Mouse (Mus musculus): ENCODE measurements around the gene Pacs2.

Pacs2 gene

DNA sequence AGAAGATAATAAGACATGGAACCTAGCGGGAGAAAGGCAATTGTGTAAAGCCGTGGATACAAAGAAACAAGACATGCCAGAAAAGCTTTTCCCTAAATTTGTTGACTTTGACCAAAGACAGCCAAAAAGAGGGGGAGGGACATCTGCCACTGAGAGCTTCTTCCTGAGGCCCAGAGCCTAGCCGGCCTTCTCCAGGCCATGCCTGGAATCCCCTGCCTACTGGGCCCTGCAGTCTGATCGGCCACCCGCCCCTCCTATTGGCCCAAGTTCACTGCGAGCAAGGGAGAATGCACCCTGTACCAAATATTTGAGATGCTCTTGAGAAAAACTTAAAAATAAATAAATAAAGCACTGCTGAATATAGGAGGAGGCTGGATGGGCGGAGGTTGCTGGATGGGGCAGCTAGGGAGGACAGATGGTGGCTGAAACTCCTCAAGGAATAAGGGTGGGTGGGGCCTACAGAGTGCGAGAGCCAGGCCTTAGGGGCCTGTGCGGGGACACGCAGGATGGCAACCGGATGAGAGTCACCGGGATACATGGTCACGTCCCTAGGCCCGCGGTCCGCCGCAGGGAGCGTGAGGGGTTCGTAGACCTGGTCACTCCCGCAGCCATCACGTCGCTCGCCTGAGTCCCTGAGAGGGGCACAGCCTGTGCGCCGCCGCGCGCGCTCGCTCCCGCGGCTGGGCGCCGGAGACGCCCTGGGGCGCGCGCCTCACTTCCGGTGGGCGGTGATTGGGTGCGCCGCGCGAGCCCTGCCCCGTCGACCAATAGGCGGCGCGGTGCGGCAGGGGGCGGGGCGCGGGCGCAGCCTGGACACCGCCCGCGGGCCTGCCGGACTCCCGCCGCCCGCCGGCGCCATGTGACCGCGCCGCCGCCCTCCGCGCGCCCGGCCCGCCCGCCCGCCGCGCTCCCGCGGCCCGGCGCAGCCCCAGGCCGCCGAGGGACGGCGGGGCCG is at the start of gene Pacs2:
Gene Pacs2, plus strand, starts transcription at position 905 of the 955 bp plus-strand sequence.
- DNase-seq = peak; percentile 95 to 97

DNA sequence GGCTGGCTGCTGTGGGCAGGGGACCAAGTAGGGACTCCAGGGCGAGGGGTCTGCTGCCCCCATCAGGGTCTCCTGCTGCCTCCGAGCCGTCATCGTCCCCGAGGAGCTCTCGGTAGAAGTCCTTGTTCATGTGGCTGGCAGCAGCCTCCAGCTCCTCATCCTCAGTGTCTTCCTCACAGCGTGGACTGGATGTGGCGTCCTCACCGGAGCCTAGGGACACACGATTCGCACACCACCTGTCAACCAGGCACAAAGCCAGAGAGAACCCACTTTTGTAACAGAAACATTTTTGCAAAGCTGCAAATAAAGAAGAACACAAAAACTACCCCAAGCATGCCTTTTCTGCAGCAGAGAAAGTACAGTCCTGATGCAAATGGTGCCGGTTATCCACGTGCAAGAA is 48.5 kb upstream of the Pacs2 start:
- DNase-seq = no peak

DNA sequence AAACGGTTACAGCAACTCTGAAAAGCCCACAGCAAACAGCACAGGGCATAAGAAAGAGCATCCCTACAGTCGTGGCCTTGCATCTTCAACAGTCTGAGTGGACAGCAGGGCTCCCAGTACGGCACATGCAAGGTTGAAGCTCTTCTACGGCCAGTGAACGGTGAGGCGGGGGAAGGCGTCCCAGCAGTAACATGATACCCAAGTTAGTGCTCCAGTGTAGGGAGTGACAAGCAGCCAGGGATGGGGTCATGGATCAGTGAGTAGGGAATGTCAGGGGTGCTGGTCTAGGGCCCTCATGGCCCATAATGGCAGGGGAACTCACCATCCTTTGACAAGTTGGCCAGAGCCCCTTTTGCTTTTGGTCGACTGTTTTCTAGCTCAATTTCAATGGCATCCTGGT is 45.4 kb upstream of the Pacs2 start:
- DNase-seq = no peak

DNA sequence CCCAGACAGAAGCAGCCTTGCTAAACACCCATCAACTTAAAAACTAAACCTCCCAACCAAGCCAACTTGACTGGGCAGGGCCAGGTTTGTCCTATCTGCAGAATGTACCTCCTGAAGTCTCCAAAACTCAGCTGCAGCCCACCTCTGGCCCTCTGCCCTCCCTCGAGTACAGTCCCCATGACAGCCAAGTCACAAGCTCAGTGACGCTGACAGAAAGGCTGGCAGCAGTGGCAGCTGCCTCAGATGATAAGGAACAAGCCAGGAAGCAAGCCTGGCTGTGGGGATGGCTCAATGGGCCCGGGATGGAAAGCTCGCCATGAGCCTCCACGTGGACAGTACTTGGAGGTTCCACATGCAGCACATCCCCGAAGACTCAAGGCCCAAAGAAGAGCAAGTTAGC is 44.7 kb upstream of the Pacs2 start:
- DNase-seq = no peak

DNA sequence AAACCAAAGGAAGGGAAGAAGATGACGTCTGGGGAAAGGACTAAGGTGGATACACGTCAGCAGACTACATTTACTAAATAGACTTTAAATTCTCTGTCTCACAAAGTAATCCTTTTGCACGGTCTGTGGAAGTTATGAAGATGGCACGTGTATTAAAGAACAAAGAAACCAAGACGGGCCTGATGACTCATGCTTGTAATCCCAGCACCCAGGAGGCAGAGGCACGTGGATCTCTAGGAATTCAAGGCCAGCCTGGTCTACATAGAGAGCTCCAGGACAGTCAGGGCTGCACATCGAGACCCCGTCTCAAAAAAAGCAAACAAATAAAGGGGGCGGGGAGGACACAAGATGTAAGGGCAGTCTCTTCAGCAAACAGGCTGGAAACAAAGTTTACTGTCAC is 39.6 kb upstream of the Pacs2 start:
- no peak for DNase-seq

DNA sequence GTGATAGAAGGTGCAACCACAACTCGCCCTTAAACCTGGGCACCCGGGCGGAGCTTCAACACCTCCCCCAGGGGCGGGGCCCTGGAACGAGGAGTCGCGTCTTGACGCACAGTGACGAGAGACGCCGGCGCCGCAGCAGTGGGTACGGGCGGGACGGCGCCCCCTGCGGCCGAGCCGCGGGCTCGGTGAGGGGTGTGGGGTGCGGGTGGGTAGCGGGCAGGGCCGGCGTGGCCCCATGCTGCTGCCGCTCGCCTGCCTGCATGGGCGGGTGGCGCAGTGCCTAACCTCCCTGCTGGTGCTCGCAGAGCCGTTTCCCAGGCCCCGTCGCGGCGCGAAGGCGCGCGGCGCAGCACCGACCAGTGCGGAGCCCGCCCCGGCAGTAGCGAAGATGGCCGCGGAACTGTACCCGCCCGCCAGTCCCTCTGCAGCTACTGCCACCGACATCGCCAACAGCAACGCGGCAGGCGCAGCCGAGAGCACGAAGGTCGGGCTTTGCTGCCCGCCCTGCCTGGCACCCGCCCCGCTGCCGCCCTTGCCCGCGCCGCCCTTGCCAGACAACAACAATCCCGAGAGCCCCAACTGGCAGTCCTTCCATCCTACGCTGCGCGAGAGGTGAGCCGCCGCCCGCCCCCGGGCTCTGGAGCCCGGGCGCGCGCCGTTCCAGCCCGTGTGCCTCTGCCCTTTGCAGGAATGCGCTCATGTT is 37.8 kb upstream of the Pacs2 start, which contains the start of gene Btbd6:
Gene Btbd6, plus strand, starts transcription at position 112 of the 703 bp plus-strand sequence.
- peak; percentile 93 to 95 for DNase-seq

DNA sequence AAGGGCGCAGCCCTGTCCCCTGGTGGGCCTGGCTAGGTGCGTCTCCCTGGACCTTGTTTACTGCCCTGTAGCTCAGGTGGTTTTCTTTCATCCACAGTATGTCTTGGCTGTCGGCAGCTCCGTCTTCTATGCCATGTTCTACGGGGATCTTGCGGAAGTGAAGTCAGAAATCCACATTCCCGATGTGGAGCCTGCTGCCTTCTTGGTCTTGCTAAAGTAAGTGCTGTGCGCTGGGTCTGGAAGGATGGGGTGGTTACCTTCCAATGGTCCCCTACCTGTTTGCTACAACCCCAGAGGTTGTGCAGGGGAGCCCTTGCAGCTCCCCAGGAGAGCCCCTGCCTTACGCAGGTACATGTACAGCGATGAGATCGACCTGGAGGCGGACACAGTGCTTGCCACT is 37.2 kb upstream of the Pacs2 start:
- DNase-seq = peak in 1 of 2 experiments; percentile 28

DNA sequence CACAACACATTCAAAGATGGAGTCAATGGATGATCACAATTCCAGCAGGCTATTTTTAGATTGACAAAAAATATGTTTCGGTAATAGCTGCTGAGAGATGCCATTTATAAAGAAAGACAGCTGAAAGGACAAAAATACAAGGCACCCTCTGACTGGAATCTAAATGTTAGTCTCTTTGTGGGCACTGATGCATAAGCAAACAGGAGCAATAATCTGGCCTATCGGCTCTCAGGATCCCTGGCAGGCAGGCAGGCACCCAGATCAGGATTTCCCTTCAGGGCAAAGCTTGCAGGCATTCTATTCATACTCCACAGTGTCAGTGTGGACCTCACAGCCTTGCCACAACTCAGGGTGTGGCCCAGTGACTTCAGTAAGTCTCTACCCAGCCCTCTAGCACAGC is 32.3 kb upstream of the Pacs2 start:
- DNase-seq = no peak

DNA sequence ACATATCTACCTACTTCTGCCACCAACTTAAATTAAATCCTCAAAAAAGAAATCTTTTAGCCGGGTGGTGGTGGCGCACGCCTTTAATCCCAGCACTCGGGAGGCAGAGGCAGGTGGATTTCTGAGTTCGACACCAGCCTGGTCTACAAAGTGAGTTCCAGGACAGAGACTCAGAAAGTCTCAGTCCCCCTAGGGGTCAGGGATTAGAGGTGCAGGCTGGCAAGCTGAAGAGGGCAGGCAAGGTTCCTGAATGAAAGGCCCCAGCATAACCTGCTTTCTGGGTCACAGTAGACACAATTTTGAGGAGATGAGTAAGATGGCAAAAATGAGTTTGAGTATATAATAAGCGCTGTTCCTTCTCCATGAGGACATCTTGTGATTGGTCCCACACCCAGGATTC is 29.0 kb upstream of the Pacs2 start:
- DNase-seq = no peak

DNA sequence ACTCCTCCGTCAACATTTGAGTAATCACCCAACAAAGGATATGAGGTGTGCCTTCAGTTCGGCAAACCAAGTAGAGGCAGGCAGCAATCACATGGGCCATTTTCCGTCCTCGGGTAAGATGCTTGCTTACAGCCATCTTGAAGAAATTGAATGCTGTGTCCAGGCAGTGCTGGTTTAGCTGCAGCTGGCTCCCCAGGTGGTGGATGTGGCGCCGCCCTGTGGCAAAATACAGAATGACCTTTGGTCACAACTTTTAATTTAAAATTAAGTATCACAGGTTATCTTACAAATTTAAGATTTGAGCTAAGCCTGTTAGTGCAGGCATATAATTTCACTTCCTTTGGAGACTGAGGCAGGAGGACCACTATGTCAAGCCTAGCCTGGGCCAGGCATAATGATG is 26.4 kb upstream of the Pacs2 start:
- DNase-seq = peak in 1 of 2 experiments; percentile 58

DNA sequence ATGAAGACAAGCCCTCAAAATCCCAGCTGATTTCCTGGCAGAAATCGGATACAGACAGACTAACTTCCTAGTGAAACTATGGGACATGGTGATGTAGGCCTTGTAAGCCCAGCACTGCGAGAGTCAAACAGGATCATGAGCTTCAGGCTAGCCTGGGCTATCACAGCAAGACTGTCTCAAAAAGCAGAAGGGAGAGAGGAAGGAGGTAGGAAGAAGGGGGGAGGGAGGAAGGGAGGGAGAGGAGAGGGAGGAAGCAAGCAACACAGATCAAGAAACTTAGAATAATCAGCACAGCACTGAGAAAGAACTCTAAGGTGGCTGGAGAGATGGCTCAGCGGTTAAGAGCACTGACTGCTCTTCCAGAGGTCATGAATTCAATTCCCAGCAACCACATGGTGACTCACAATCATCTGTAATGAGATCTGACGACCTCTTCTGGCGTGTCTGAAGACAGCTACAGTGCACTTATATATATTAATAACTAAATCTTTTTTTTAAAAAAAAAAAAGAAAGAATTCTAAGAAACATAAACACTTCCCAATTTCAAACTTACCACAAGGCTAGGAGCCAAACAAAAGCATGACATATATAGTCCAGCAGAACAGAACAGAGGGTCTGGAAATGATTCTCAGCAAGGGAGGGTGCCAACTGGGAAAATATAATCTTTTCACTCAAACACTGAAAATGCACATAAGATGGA is 23.5 kb upstream of the Pacs2 start:
- DNase-seq = no peak

DNA sequence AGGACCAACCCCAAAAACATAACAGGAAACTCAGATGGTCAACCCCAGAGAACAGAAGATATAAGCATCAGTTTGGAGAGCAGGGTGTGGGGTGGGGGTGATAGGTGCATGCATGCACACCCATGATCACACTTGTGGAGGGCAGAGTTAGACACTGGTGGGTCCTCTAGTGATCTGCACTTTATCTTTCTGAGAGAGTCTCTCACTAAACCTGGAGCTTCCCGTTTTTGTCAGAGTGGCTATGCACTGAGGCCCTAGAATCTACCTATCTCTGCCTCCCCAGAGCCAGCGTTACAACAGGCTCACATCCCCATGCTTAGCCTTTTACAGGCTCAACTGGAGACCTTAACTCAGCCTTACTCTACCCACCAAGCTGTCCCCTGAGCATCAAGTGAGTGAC is 22.9 kb upstream of the Pacs2 start:
- DNase-seq = no peak

DNA sequence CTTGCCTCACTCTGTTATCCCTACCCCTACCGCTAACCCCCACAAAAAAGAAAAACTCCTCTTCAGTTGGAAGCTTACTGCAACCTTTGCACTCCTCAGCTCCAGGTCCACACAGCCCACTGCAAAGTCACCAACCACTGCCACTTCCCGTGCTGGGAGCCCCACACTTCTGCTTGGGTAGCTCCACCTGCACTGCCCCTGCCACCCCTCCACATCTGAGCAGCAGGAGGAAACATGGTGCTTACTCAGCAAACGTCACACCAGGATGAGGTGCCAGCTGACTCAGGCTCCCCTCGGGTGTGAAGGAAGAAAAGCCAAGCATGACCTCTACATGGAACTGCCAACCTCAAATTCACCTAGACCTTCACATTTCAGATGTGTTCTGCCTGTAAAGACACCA is 20.2 kb upstream of the Pacs2 start:
- DNase-seq = no peak

DNA sequence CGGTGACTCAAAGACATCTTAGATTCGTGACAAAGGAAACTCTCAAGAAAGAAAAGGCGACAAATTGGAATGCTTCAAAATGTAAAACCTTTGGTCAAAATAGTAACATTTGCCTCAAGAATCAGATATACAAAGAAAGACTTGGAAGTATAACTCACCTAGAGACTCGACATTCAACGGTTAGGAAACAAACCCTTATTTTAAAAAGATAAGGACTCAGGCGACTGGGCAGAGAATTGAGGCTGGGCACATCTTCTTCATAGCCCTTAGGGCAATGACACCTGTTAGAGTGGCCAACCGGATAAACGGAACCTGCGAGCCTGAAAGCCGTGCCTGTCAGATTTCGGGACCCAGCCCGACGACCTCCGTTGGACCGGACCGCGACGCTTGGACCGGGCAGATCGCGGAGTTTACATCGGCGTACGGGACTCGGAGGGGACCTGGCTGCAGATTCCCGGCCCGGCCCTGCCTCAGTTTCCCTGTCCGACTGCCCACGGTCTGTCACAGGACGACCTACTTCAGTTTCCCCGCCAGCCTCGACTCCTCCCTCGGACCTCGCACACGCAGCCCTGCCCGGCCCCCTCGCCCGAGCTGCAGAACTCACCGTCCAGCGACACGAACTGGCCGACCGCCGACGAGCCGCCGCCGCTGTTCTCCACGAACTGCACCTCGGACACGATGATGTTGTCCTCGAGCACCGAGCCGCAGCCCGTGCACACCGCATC is 14.6 kb upstream of the Pacs2 start:
- no peak for DNase-seq

DNA sequence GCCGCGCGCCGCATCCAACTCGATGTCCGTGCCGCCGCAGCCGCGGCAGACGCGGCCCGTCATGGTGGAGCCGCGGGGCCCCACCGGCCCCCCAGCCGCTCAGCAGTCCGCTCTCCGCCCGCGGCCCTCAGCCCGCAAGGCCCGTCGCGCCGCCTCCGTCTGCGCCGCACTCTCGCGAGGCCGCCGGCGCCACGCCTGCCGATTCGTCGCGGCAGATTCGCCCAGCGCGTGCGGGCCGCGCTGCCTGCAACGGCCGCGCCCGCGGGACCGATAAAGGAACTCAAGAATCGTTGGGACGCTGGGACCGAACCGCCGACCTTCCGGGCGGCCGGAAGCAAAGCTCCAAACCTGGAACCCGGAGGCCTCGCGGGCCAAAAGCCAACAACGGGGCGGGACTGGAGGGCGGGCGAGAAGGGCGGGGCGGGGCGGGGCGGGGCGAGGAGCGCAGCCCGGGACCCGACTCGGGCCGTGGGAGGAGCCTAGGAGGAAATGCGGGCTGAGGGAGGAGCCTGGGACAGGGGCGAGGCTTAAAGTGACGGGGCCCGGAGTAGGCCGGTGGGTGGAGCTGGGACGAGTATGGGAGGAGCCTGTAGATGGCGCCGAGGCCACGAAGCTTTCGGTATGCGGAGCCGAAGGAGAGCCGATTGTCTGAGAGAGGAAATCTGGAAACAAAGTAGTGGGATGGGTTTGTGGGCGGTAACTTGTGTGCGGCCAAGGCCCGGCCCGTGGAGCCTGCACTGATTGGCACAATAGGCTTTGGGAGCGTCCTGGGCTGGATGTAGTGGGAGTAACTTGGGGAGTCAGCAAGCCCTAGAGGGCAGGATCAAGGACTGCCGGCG is 13.8 kb upstream of the Pacs2 start, which contains the start of gene Brf1:
Gene Brf1, minus strand, starts transcription at position 411 of the 839 bp plus-strand sequence.
- DNase-seq = peak; percentile 96 to 97

DNA sequence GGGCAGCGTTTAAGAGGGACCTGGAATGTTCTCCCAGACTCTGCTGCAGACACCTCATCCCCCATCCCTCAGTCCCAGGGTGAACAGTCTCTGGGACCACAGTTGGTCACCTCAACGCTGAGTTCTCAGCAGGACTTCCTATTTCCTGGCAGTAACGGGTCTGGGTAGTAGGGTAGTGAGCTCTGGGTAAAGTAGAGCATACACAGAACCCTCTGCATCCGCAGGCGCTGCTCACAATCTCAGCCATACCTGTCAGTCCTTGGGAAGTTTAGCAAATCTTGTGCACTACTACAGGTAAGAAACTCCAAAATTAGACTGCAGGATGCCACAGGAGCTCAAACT is 13.2 kb upstream of the Pacs2 start:
- no peak for DNase-seq

DNA sequence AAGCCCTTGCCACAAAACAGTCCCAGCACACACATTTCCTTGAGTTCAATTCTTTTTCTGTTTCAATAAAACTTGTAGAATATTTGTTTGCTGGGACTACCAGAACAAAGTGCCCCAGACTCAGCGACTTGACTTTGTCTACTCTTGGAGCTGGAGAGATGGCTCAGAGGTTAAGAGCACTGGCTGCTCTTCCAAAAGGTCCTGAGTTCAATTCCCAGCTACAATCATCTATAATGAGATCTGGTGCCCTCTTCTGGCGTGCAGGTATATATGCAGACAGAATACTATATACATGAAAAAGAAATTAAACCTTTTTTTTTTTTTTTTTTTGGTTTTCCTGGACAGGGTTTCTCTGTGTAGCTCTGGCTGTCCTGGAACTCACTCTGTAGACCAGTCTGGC is 11.6 kb upstream of the Pacs2 start:
- DNase-seq = peak in 1 of 2 experiments; percentile 42

DNA sequence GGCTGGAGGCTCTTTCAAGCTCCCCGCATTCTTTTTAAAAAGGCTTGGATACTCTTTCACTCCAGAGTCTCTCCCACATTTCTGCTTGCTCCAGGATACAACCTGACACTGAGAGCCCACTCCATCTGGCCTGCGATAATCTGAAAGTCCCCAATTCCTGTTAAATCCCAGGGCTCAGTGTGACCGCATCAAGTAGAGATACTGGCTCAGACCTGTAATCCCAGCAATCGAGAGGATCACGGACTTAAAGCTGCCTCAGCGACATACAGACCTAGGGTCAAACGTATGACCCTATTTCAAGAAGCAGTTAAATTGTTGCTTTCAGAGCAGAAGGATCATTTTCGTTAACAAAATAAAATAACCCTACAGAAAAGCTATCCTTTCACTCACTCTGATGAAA is 10.3 kb upstream of the Pacs2 start:
- DNase-seq = no peak

DNA sequence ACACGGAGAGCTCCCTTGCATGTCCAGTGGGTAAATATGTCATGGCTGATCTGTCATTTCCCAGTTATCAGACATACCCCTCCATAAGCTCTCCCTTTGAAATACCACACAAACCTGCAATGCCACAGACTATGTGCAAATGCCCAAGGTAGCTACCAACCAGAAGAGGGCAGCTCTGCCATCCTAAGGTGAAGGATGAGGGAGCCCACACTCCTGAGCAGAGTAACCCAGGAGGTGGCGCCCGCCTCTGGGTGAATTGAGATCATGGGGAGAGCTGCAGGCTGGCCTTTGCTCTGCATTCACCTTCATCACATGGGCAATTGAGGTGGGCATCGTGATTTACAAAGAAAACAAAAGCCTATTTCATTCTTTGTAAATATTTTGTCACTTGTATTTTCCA is 9.3 kb upstream of the Pacs2 start:
- DNase-seq = peak; percentile 73 to 78

DNA sequence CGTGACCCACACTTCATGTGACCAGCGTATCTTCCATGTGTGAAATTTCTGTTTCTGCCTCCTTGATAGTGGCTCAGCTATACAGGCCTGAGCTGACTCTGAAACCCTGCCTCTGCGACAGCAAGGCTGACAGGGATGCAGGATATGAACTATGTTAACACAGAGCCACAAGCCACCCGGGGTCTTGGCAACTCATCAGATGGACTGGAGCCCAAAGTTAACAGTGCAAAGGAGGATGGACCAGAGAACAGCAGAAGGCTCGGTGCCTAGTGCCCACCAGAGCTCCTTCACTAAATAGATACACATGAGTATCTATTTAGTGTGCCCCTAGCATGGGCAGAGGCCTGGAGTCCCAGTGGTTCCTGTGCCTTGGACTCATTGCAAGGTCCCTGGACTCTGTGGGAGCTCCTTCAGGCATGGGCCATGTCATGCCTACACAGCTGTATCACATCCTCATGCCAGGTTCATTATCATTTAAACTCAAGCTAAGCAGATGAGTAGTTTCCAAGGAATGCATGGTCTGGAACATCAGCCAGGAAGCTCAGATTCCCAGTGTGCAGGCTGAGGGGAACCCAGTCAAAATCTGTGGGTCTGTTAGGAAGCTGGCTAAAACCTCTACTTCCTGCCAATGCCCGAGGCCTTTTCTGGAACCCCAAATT is 2.5 kb upstream of the Pacs2 start:
- peak; percentile 64 to 78 for DNase-seq

DNA sequence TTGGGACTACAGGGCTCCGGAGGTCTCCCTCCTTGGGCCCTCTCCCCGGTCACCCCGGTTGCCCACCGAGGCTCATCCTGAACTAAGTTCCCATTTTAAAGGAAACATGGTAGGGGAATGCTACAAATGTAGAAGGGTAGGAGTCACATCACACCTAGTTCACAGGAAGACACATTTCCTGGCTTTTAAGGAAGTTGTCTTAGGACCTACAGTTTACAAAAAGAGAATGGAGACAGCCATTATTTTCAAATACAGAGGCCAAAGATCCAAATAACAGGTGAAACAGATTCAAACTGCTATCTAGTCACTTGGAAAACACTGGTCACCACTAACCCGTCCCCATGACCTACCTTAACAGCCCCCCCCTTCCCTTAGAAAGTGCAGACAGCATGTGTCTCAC is 1.9 kb upstream of the Pacs2 start:
- DNase-seq = no peak
